In genomic region chr2:168644855-168645254, GRCm38 (mm10) we compare ENCODE assay signal across 21 mouse cellular contexts.
"Had no signal": no experiment of that assay in that cellular context is flagged by ENCODE, and none has a peak within 500 bp of the region (broad histone marks: within the 10 kb centered on the region; RNA-seq: fewer than 3 reads in every experiment).

No protein-coding gene starts in this region.

- ATAC-seq: liver, postnatal 0 days; midbrain, embryonic 13.5 days had no signal

- H3K4me1 ChIP-seq: limb, embryonic 15.5 days; lung, embryonic 15.5 days had no signal

- H3K4me2 ChIP-seq: limb, embryonic 12.5 days; limb, embryonic 15.5 days; liver, embryonic 11.5 days; lung, embryonic 15.5 days; midbrain, embryonic 13.5 days had no signal

- H3K4me3 ChIP-seq: limb, embryonic 12.5 days; limb, embryonic 15.5 days; lung, embryonic 15.5 days; midbrain, embryonic 13.5 days had no signal

- H3K9ac ChIP-seq: limb, embryonic 12.5 days; limb, embryonic 15.5 days; liver, embryonic 14.5 days; liver, postnatal 0 days; lung, embryonic 15.5 days; midbrain, embryonic 13.5 days had no signal

- DNase-seq: kidney, adult 11 months; kidney, adult 9 months; kidney, postnatal 14 days; kidney, postnatal 4 days; left cerebral cortex, postnatal 4 days; liver, postnatal 0 days; lung, postnatal 10 days; lung, postnatal 4 days; right cerebral cortex, adult 18-20 months; right cerebral cortex, postnatal 14 days; right cerebral cortex, postnatal 4 days; thymus, adult 2 months; thymus, postnatal 14 days; thymus, postnatal 4 days had no signal

- H3K9me3 ChIP-seq: limb, embryonic 12.5 days; limb, embryonic 15.5 days; lung, embryonic 15.5 days; midbrain, embryonic 13.5 days had no signal

- H3K27ac ChIP-seq: limb, embryonic 12.5 days; limb, embryonic 15.5 days; liver, embryonic 14.5 days; lung, embryonic 15.5 days; midbrain, embryonic 13.5 days; stomach, postnatal 0 days had no signal

- H3K27me3 ChIP-seq: limb, embryonic 15.5 days; lung, embryonic 15.5 days; midbrain, embryonic 13.5 days had no signal

- H3K36me3 ChIP-seq: lung, embryonic 15.5 days had no signal
